Mouse (Mus musculus) fat pad, adult 2 months (tissue): Measurements from ENCODE around the gene Dock7.

Experiments
- DNase-seq: peaks from one replicate; pipeline ENCODE4 v3.0.0-alpha.2; 2011; ENCODE audit warnings: low read depth, low spot score; ENCODE audit errors: extremely low read depth

Gene Dock7

GRCm38 (mm10) chr4:98920896-98921295, 199.8 kb downstream of the Dock7 start:
- DNase-seq = no peak

- no peak for DNase-seq
Measured at GRCm38 (mm10) chr4:98918204-98918603, 202.5 kb downstream of the Dock7 start.

GRCm38 (mm10) chr4:98917724-98918123, 203.0 kb downstream of the Dock7 start:
- no peak for DNase-seq

- DNase-seq = no peak
Measured at GRCm38 (mm10) chr4:98910246-98910645, 210.5 kb downstream of the Dock7 start.

GRCm38 (mm10) chr4:98887148-98887547, 233.6 kb downstream of the Dock7 start:
- DNase-seq = no peak
